Mouse (Mus musculus): ENCODE measurements around the gene Catsper4. TPM values are rescaled to one million over a fixed set of nuclear protein-coding genes. Genes with fewer than 3 reads are reported as not detected.

The Catsper4 gene
- polyA plus RNA-seq, 1 experiment: not detected

- Histone ChIP-seq H3K27ac (ENCODE audit: insufficient read depth, low read length) (peak overlapping the region; percentile 69; the same call in 1 of the 2 replicates), H3K27me3 (ENCODE audit: control insufficient read depth, insufficient read depth, low read length, poor library complexity, severe bottlenecking) (no peaks in the 10 kb centered on the region), H3K9ac (ENCODE audit: low read depth, poor library complexity, severe bottlenecking) (peak overlapping the region; percentile 50), H3K4me3 (ENCODE audit: low read depth, low read length) (peak overlapping the region; percentile 69), H3K36me3 (ENCODE audit: control insufficient read depth, insufficient read depth, low read length, poor library complexity, severe bottlenecking) (no peaks in the 10 kb centered on the region), H3K9me3 (replicated peaks; ENCODE audit: control insufficient read depth, insufficient read depth, low read length, poor library complexity, severe bottlenecking) (no peaks in the 10 kb centered on the region), H3K4me1 (ENCODE audit: control insufficient read depth, insufficient read depth, low read length) (no peaks in the 10 kb centered on the region)
- no peak for TF ChIP-seq EP300 (IDR thresholded peaks at IDR 0.05; ENCODE audit: insufficient read depth, low read depth, low read length)
- no peak for TF ChIP-seq CTCF (IDR thresholded peaks at IDR 0.05; ENCODE audit: low read depth, low read length)
- TF ChIP-seq POLR2A (IDR thresholded peaks at IDR 0.05; ENCODE audit: insufficient read depth, low read length): peak; percentile 93
Measured at GRCm38 (mm10) chr4:134268102-134268655, 41.0 kb upstream of the Catsper4 start.

GRCm38 (mm10) chr4:134265860-134266585, 38.8 kb upstream of the Catsper4 start:
- TF ChIP-seq CTCF (IDR thresholded peaks at IDR 0.05; ENCODE audit: low read depth, low read length): no peak
- no peak for TF ChIP-seq EP300 (IDR thresholded peaks at IDR 0.05; ENCODE audit: insufficient read depth, low read depth, low read length)
- no peak for TF ChIP-seq POLR2A (IDR thresholded peaks at IDR 0.05; ENCODE audit: insufficient read depth, low read length)
- Histone ChIP-seq H3K4me3 (ENCODE audit: low read depth, low read length) (no peak overlapping the region), H3K27me3 (ENCODE audit: control insufficient read depth, insufficient read depth, low read length, poor library complexity, severe bottlenecking) (no peaks in the 10 kb centered on the region), H3K27ac (ENCODE audit: insufficient read depth, low read length) (no peak overlapping the region), H3K36me3 (ENCODE audit: control insufficient read depth, insufficient read depth, low read length, poor library complexity, severe bottlenecking) (no peaks in the 10 kb centered on the region), H3K9me3 (replicated peaks; ENCODE audit: control insufficient read depth, insufficient read depth, low read length, poor library complexity, severe bottlenecking) (no peaks in the 10 kb centered on the region), H3K9ac (ENCODE audit: low read depth, poor library complexity, severe bottlenecking) (no peak overlapping the region), H3K4me1 (ENCODE audit: control insufficient read depth, insufficient read depth, low read length) (no peaks in the 10 kb centered on the region)

- H3K4me1 ChIP-seq (ENCODE audit: control insufficient read depth, insufficient read depth, low read length): no peaks in the 10 kb centered on the region
- no peak overlapping the region for H3K27ac ChIP-seq (ENCODE audit: insufficient read depth, low read length)
- no peak overlapping the region for H3K4me3 ChIP-seq (ENCODE audit: low read depth, low read length)
- no peaks in the 10 kb centered on the region for H3K9me3 ChIP-seq (replicated peaks; ENCODE audit: control insufficient read depth, insufficient read depth, low read length, poor library complexity, severe bottlenecking)
- H3K36me3 ChIP-seq (ENCODE audit: control insufficient read depth, insufficient read depth, low read length, poor library complexity, severe bottlenecking): no peaks in the 10 kb centered on the region
- no peak overlapping the region for H3K9ac ChIP-seq (ENCODE audit: low read depth, poor library complexity, severe bottlenecking)
- no peaks in the 10 kb centered on the region for H3K27me3 ChIP-seq (ENCODE audit: control insufficient read depth, insufficient read depth, low read length, poor library complexity, severe bottlenecking)
- TF ChIP-seq CTCF (IDR thresholded peaks at IDR 0.05; ENCODE audit: low read depth, low read length) (peak; percentile 94), EP300 (IDR thresholded peaks at IDR 0.05; ENCODE audit: insufficient read depth, low read depth, low read length) (no peak)
Measured at GRCm38 (mm10) chr4:134263191-134263590, 36.0 kb upstream of the Catsper4 start.

- H3K27ac ChIP-seq (ENCODE audit: insufficient read depth, low read length): no peak overlapping the region
- TF ChIP-seq EP300 (IDR thresholded peaks at IDR 0.05; ENCODE audit: insufficient read depth, low read depth, low read length) (no peak), CTCF (IDR thresholded peaks at IDR 0.05; ENCODE audit: low read depth, low read length) (no peak), POLR2A (IDR thresholded peaks at IDR 0.05; ENCODE audit: insufficient read depth, low read length) (no peak)
- H3K9me3 ChIP-seq (replicated peaks; ENCODE audit: control insufficient read depth, insufficient read depth, low read length, poor library complexity, severe bottlenecking): no peaks in the 10 kb centered on the region
- no peak overlapping the region for H3K9ac ChIP-seq (ENCODE audit: low read depth, poor library complexity, severe bottlenecking)
- H3K27me3 ChIP-seq (ENCODE audit: control insufficient read depth, insufficient read depth, low read length, poor library complexity, severe bottlenecking): no peaks in the 10 kb centered on the region
- H3K4me1 ChIP-seq (ENCODE audit: control insufficient read depth, insufficient read depth, low read length): peaks cover 11% of the 10 kb centered on the region
- H3K4me3 ChIP-seq (ENCODE audit: low read depth, low read length): no peak overlapping the region
- H3K36me3 ChIP-seq (ENCODE audit: control insufficient read depth, insufficient read depth, low read length, poor library complexity, severe bottlenecking): no peaks in the 10 kb centered on the region
Measured at GRCm38 (mm10) chr4:134258354-134258753, 31.2 kb upstream of the Catsper4 start.

GRCm38 (mm10) chr4:134257198-134258009, 30.2 kb upstream of the Catsper4 start:
- H3K9ac ChIP-seq (ENCODE audit: low read depth, poor library complexity, severe bottlenecking): no peak overlapping the region
- H3K36me3 ChIP-seq (ENCODE audit: control insufficient read depth, insufficient read depth, low read length, poor library complexity, severe bottlenecking): no peaks in the 10 kb centered on the region
- no peaks in the 10 kb centered on the region for H3K9me3 ChIP-seq (replicated peaks; ENCODE audit: control insufficient read depth, insufficient read depth, low read length, poor library complexity, severe bottlenecking)
- H3K27me3 ChIP-seq (ENCODE audit: control insufficient read depth, insufficient read depth, low read length, poor library complexity, severe bottlenecking): no peaks in the 10 kb centered on the region
- no peak overlapping the region for H3K27ac ChIP-seq (ENCODE audit: insufficient read depth, low read length)
- H3K4me1 ChIP-seq (ENCODE audit: control insufficient read depth, insufficient read depth, low read length): peaks cover 11% of the 10 kb centered on the region
- no peak overlapping the region for H3K4me3 ChIP-seq (ENCODE audit: low read depth, low read length)
- TF ChIP-seq EP300 (IDR thresholded peaks at IDR 0.05; ENCODE audit: insufficient read depth, low read depth, low read length): 0 out of 2 replicates have a peak, but pooled peaks have one; percentile 9
- TF ChIP-seq POLR2A (IDR thresholded peaks at IDR 0.05; ENCODE audit: insufficient read depth, low read length): no peak

All from ES-Bruce4 (cell line).